Mouse (Mus musculus) MEL (cell line): Measurements from ENCODE around the gene Col3a1. TPM values are rescaled to one million over a fixed set of nuclear protein-coding genes. Genes with fewer than 3 reads are reported as not detected.

Source experiments
- DNase-seq: peaks from one replicate; pipeline ENCODE4 v3.0.0; 2011; ENCODE audit warnings: low read depth, low spot score
- H3K27ac ChIP-seq: 2 replicates; pipeline ENCODE4 v1.5.1; 2012; ENCODE audit warnings: low read depth, mild to moderate bottlenecking, control low read depth, low read length, moderate library complexity; ENCODE audit not compliant: control insufficient read depth
- H3K27me3 ChIP-seq, 2 experiments: fragments of 150-350 bp in 1 of 2; sonication (generic) in 1 of 2; 2 replicates each; pipeline ENCODE4 v1.6.1; 2012; ENCODE audit warnings: low read length in 2 of 2, mild to moderate bottlenecking in 2 of 2, improper control_type of control experiment in 1 of 2, moderate library complexity in 1 of 2; ENCODE audit not compliant: insufficient read depth in 2 of 2, control insufficient read depth in 1 of 2
- H3K36me3 ChIP-seq, 2 experiments: 2 replicates each; pipeline ENCODE4 v1.6.1; 2012 to 2014; ENCODE audit warnings: low read length in 2 of 2, improper control_type of control experiment in 1 of 2, inconsistent platforms in 1 of 2, mild to moderate bottlenecking in 1 of 2; ENCODE audit not compliant: insufficient read depth in 2 of 2, control insufficient read depth in 1 of 2
- H3K4me1 ChIP-seq, 2 experiments: fragments of 150-350 bp in 1 of 2; sonication (generic) in 1 of 2; 2 replicates each; pipeline ENCODE4 v1.6.1; 2012; ENCODE audit warnings: low read length in 2 of 2, improper control_type of control experiment in 1 of 2, mild to moderate bottlenecking in 1 of 2; ENCODE audit not compliant: insufficient read depth in 2 of 2, control insufficient read depth in 1 of 2
- H3K4me3 ChIP-seq, 2 experiments: fragments of 150-350 bp in 1 of 2; sonication (generic) in 1 of 2; 2 replicates each; pipeline ENCODE4 v1.5.1; 2012; ENCODE audit warnings: low read depth in 2 of 2, low read length in 2 of 2, mild to moderate bottlenecking in 2 of 2, moderate library complexity in 2 of 2, control low read depth in 1 of 2, improper control_type of control experiment in 1 of 2; ENCODE audit not compliant: control insufficient read depth in 1 of 2, insufficient read depth in 1 of 2
- H3K79me2 ChIP-seq: 2 replicates; pipeline ENCODE4 v1.6.1; 2012; ENCODE audit warnings: mild to moderate bottlenecking, low read length, moderate library complexity; ENCODE audit not compliant: control insufficient read depth, poor library complexity, insufficient read depth
- H3K9ac ChIP-seq: 2 replicates; pipeline ENCODE4 v1.6.1; 2012; ENCODE audit warnings: low read depth, mild to moderate bottlenecking, control low read depth, low read length, moderate library complexity; ENCODE audit not compliant: control insufficient read depth, poor library complexity, severe bottlenecking
- H3K9me3 ChIP-seq: fragments of 150-350 bp; sonication (generic); replicated peaks from 2 replicates; pipeline ENCODE4 v1.6.1; 2012; ENCODE audit warnings: mild to moderate bottlenecking, low read length, improper control_type of control experiment, moderate library complexity; ENCODE audit not compliant: insufficient read depth
- BHLHE40 ChIP-seq: IDR thresholded peaks from 2 replicates; pipeline ENCODE4 v1.6.1; 2012; ENCODE audit warnings: low read depth, mild to moderate bottlenecking, inconsistent platforms, low read length, improper control_type of control experiment, borderline replicate concordance
- CHD1 ChIP-seq: IDR thresholded peaks from 2 replicates; pipeline ENCODE4 v1.6.1; 2012; ENCODE audit warnings: low read depth, mild to moderate bottlenecking, inconsistent platforms, low read length, improper control_type of control experiment
- CHD2 ChIP-seq: IDR thresholded peaks from 2 replicates; pipeline ENCODE4 v1.6.1; 2011; ENCODE audit warnings: low read length, improper control_type of control experiment
- ELF1 ChIP-seq: IDR thresholded peaks from 2 replicates; pipeline ENCODE4 v1.6.1; 2014; ENCODE audit warnings: low read depth, mild to moderate bottlenecking, inconsistent platforms, low read length, improper control_type of control experiment, moderate library complexity
- EP300 ChIP-seq, 2 experiments: IDR thresholded peaks; 2 replicates each; pipeline ENCODE4 v1.6.1; 2011; ENCODE audit warnings: improper control_type of control experiment in 2 of 2, low read length in 2 of 2, low read depth in 1 of 2, mild to moderate bottlenecking in 1 of 2
- ETS1 ChIP-seq: IDR thresholded peaks from 2 replicates; pipeline ENCODE4 v1.6.1; 2012; ENCODE audit warnings: low read depth, mild to moderate bottlenecking, inconsistent platforms, low read length, improper control_type of control experiment, moderate library complexity
- GABPA ChIP-seq: IDR thresholded peaks from 2 replicates; pipeline ENCODE4 v1.6.1; 2012; ENCODE audit warnings: low read depth, mild to moderate bottlenecking, inconsistent platforms, low read length, improper control_type of control experiment, moderate library complexity
- GATA1 ChIP-seq: IDR thresholded peaks from 2 replicates; pipeline ENCODE4 v1.6.1; 2011; ENCODE audit warnings: low read depth, low read length, improper control_type of control experiment
- HCFC1 ChIP-seq: IDR thresholded peaks from 2 replicates; pipeline ENCODE4 v1.6.1; 2012; ENCODE audit warnings: low read depth, mild to moderate bottlenecking, inconsistent platforms, low read length, improper control_type of control experiment, moderate library complexity
- JUND ChIP-seq: IDR thresholded peaks from 2 replicates; pipeline ENCODE4 v1.6.1; 2011; ENCODE audit warnings: low read depth, mild to moderate bottlenecking, improper control_type of control experiment, low read length
- KAT2A ChIP-seq: conservative IDR thresholded peaks from 2 replicates; pipeline ENCODE4 v1.6.1; 2012; ENCODE audit warnings: low read depth, low read length, improper control_type of control experiment, inconsistent platforms
- MAFK ChIP-seq: IDR thresholded peaks from 2 replicates; pipeline ENCODE4 v1.6.1; 2011; ENCODE audit warnings: low read depth, mild to moderate bottlenecking, low read length, improper control_type of control experiment, borderline replicate concordance
- MAZ ChIP-seq: IDR thresholded peaks from 2 replicates; pipeline ENCODE4 v1.6.1; 2012; ENCODE audit warnings: low read depth, mild to moderate bottlenecking, inconsistent platforms, low read length, improper control_type of control experiment
- MEF2A ChIP-seq: IDR thresholded peaks from 2 replicates; pipeline ENCODE4 v1.6.1; 2014; ENCODE audit warnings: low read depth, mild to moderate bottlenecking, inconsistent platforms, low read length, improper control_type of control experiment; ENCODE audit not compliant: poor library complexity, insufficient replicate concordance, severe bottlenecking; ENCODE audit errors: extremely low read depth
- MXI1 ChIP-seq: IDR thresholded peaks from 2 replicates; pipeline ENCODE4 v1.6.1; 2011; ENCODE audit warnings: mild to moderate bottlenecking, low read depth, low read length, improper control_type of control experiment
- MYB ChIP-seq: IDR thresholded peaks from 2 replicates; pipeline ENCODE4 v1.6.1; 2011; ENCODE audit warnings: mild to moderate bottlenecking, low read depth, low read length, improper control_type of control experiment
- NELFE ChIP-seq: IDR thresholded peaks from 2 replicates; pipeline ENCODE4 v1.6.1; 2011; ENCODE audit warnings: low read depth, low read length, improper control_type of control experiment
- NRF1 ChIP-seq: IDR thresholded peaks from 2 replicates; pipeline ENCODE4 v1.6.1; 2014; ENCODE audit warnings: low read depth, mild to moderate bottlenecking, inconsistent platforms, low read length, improper control_type of control experiment, moderate library complexity; ENCODE audit not compliant: poor library complexity, insufficient read depth, severe bottlenecking
- POLR2A ChIP-seq, 2 experiments: IDR thresholded peaks; 2 replicates each; pipeline ENCODE4 v1.6.1; 2011 to 2012; ENCODE audit warnings: low read length in 2 of 2, mild to moderate bottlenecking in 2 of 2, control low read depth in 1 of 2, improper control_type of control experiment in 1 of 2, low read depth in 1 of 2, moderate library complexity in 1 of 2; ENCODE audit not compliant: control insufficient read depth in 1 of 2, insufficient read depth in 1 of 2, poor library complexity in 1 of 2
- POLR2AphosphoS2 ChIP-seq: IDR thresholded peaks from 2 replicates; pipeline ENCODE4 v1.6.1; 2011; ENCODE audit warnings: low read length, improper control_type of control experiment
- POLR2AphosphoS5 ChIP-seq: IDR thresholded peaks from 2 replicates; pipeline ENCODE4 v1.6.1; 2012; ENCODE audit warnings: low read depth, borderline replicate concordance, mild to moderate bottlenecking, inconsistent platforms, low read length, moderate library complexity, mixed read lengths
- RAD21 ChIP-seq: IDR thresholded peaks from 2 replicates; pipeline ENCODE4 v1.6.1; 2011; ENCODE audit warnings: mild to moderate bottlenecking, low read depth, low read length, improper control_type of control experiment
- SIN3A ChIP-seq: IDR thresholded peaks from 2 replicates; pipeline ENCODE4 v1.6.1; 2012; ENCODE audit warnings: low read length, improper control_type of control experiment, inconsistent platforms
- SMC3 ChIP-seq: IDR thresholded peaks from 2 replicates; pipeline ENCODE4 v1.6.1; 2011; ENCODE audit warnings: low read depth, low read length, improper control_type of control experiment
- TAL1 ChIP-seq: IDR thresholded peaks from 2 replicates; pipeline ENCODE4 v1.6.1; 2012; ENCODE audit warnings: mild to moderate bottlenecking, inconsistent platforms, low read length, moderate library complexity, mixed read lengths
- TBP ChIP-seq: IDR thresholded peaks from 2 replicates; pipeline ENCODE4 v1.8.0; 2011; ENCODE audit warnings: low read depth, low read length, improper control_type of control experiment
- UBTF ChIP-seq: IDR thresholded peaks from 2 replicates; pipeline ENCODE4 v1.6.1; 2012; ENCODE audit warnings: low read depth, mild to moderate bottlenecking, inconsistent platforms, low read length, improper control_type of control experiment, moderate library complexity, borderline replicate concordance; ENCODE audit not compliant: insufficient read depth
- USF2 ChIP-seq, 2 experiments: IDR thresholded peaks; 2 replicates each; pipeline ENCODE4 v1.6.1; 2011 to 2012; ENCODE audit warnings: improper control_type of control experiment in 2 of 2, low read length in 2 of 2, borderline replicate concordance in 1 of 2, inconsistent platforms in 1 of 2, low read depth in 1 of 2, mild to moderate bottlenecking in 1 of 2; ENCODE audit not compliant: insufficient read depth in 1 of 2
- ZC3H11A ChIP-seq: IDR thresholded peaks from 2 replicates; pipeline ENCODE4 v1.6.1; 2012; ENCODE audit warnings: low read depth, mild to moderate bottlenecking, inconsistent platforms, low read length, improper control_type of control experiment
- ZMIZ1 ChIP-seq: IDR thresholded peaks from 2 replicates; pipeline ENCODE4 v1.6.1; 2012; ENCODE audit warnings: low read depth, mild to moderate bottlenecking, inconsistent platforms, low read length, improper control_type of control experiment, moderate library complexity
- ZNF384 ChIP-seq: IDR thresholded peaks from 2 replicates; pipeline ENCODE4 v1.6.1; 2012; ENCODE audit warnings: low read depth, mild to moderate bottlenecking, inconsistent platforms, low read length, improper control_type of control experiment
- polyA plus RNA-seq, 2 experiments: library from polyadenylated mRNA; stranded (reverse) in 1 of 2; unstranded in 1 of 2; fragments of >175 nt in 1 of 2; fragments of >200 nt in 1 of 2; gene quantifications; 2 replicates each; pipeline versions ENCODE4 v1.2.1 to v1.2.4; 2012; ENCODE audit warnings: low replicate concordance in 2 of 2, low read depth in 1 of 2; ENCODE audit not compliant: insufficient read length in 2 of 2, insufficient read depth in 1 of 2, missing spikeins in 1 of 2
- total RNA-seq: library from RNA; depleted of rRNA; stranded (reverse); fragments of 300-350 nt; gene quantifications from 2 replicates; pipeline ENCODE4 v1.2.3, GENCODE M21; 2012

The Col3a1 gene
- total and polyA plus RNA-seq, 3 experiments, result not detected

DNA sequence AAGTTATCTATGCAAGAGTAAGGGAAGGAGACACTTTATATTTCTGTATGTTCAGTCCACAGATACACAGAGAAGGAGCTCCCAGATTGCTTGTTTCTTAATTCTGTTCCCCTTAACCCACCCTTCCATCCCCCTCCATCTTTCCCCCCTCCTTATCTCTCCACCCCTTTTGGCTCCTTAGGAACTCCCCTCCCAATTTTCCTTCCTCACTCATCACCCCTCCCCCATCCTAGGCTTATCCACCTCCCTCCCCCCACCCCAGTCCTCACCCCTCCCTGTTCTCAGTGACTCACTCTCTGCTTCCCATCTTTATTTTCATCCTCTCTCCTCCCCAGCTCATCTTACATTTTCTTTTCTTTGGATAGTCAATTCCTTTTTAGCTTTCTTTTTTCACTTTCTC is 1.5 kb downstream of the Col3a1 start:
- no peaks in the 10 kb centered on the region for H3K9me3 ChIP-seq
- no peak overlapping the region for H3K4me3 ChIP-seq
- no peaks in the 10 kb centered on the region for H3K79me2 ChIP-seq
- H3K36me3 ChIP-seq, result no peaks in the 10 kb centered on the region
- no peak overlapping the region for H3K9ac ChIP-seq
- no peak overlapping the region for H3K27ac ChIP-seq
- no peaks in the 10 kb centered on the region for H3K4me1 ChIP-seq
- DNase-seq, result no peak
- peaks cover 0 to 1% of the 10 kb centered on the region in 2 experiments; a peak in 3 of 4 replicates for H3K27me3 ChIP-seq
- no peak for TF ChIP-seq ZNF384
- TF ChIP-seq GABPA, result no peak
- no peak for TF ChIP-seq ETS1
- TF ChIP-seq ZC3H11A, result no peak
- no peak for TF ChIP-seq UBTF

DNA sequence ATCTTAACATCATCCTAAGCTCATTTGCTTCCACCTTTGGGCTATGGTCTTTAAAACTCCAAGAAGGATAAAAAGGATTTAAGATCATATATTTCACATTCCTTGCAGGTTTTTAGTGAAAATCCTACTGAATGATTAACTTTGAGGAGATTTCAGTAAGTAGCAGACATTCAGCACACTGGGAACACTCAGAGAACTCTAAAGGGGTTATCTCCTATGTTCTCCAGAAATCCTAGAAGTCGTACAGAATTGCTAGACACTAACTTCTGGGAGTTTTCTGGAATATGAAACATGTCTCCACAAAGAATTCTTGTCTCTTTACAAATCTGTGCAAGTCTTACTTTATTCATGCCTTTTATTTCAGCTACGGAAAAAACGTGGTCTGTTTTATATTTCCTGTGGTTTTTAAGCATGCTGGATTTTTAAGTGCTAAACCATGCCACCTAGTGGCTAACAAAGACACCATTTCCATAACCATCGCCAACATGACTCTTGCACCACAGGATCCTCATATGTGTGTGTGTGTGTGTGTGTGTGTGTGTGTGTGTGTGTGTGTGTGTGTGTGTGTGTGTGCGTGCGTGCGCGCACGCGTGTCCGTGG is 2.5 kb downstream of the Col3a1 start:
- no peaks in the 10 kb centered on the region for H3K36me3 ChIP-seq
- no peak overlapping the region for H3K4me3 ChIP-seq
- peak; percentile 55 for DNase-seq
- H3K27ac ChIP-seq, result no peak overlapping the region
- no peak overlapping the region for H3K9ac ChIP-seq
- H3K4me1 ChIP-seq, result no peaks in the 10 kb centered on the region
- H3K27me3 ChIP-seq, result peaks cover 0 to 1% of the 10 kb centered on the region in 2 experiments; a peak in 3 of 4 replicates
- no peaks in the 10 kb centered on the region for H3K9me3 ChIP-seq
- H3K79me2 ChIP-seq, result no peaks in the 10 kb centered on the region
- TF ChIP-seq BHLHE40 (no peak), JUND (no peak), NELFE (no peak), GABPA (no peak), ELF1 (no peak), CHD2 (no peak), MEF2A (no peak), POLR2AphosphoS2 (no peak), UBTF (no peak), MAZ (no peak), SIN3A (0 out of 2 replicates have a peak, but pooled peaks have one; percentile 22), HCFC1 (no peak), POLR2A (IDR thresholded peaks at IDR 0.05; ENCODE audit: control insufficient read depth in 1 of 2, insufficient read depth in 1 of 2, low read depth in 1 of 2, low read length in 2 of 2, poor library complexity in 1 of 2) (no peak), CHD1 (no peak), MXI1 (peak; percentile 36; the same call in 1 of the 2 replicates), POLR2AphosphoS5 (no peak), TAL1 (no peak), RAD21 (peak; percentile 52), KAT2A (no peak), GATA1 (no peak), NRF1 (no peak), EP300 (IDR thresholded peaks at IDR 0.05; ENCODE audit: low read depth in 1 of 2, low read length in 2 of 2) (no peak), ZNF384 (no peak), ZMIZ1 (no peak), MYB (no peak), ETS1 (no peak), TBP (no peak), SMC3 (peak; percentile 77), USF2 (IDR thresholded peaks at IDR 0.05; ENCODE audit: borderline replicate concordance in 1 of 2, insufficient read depth in 1 of 2, low read depth in 1 of 2, low read length in 2 of 2) (no peak), MAFK (no peak)
